Mouse (Mus musculus) adrenal gland, adult 18-20 months (tissue): ENCODE measurements around the gene Npas3. TPM values are rescaled to one million over a fixed set of nuclear protein-coding genes. Genes with fewer than 3 reads are reported as not detected.
A peak's percentile ranks its signal among the peaks of the same experiment; 100 is the strongest.

Source experiments
- DNase-seq, 2 experiments: peaks; one replicate each; pipeline ENCODE4 v3.0.0; 2021 to 2022; ENCODE audit warnings: low spot score in 2 of 2
- total RNA-seq, 2 experiments: library from RNA; stranded (reverse); gene quantifications; 1 replicate in 1 of 2; 2 replicates in 1 of 2; pipeline ENCODE4 v1.2.3; 2021

Npas3 gene
- total RNA-seq, 2 experiments from 2014 or later: 1.1 to 2.1 TPM

- DNase-seq: peak; percentile 52 to 54
These were observed 519.9 kb downstream of the Npas3 start for GRCm38 (mm10) chr12:53768392-53768791.

DNA sequence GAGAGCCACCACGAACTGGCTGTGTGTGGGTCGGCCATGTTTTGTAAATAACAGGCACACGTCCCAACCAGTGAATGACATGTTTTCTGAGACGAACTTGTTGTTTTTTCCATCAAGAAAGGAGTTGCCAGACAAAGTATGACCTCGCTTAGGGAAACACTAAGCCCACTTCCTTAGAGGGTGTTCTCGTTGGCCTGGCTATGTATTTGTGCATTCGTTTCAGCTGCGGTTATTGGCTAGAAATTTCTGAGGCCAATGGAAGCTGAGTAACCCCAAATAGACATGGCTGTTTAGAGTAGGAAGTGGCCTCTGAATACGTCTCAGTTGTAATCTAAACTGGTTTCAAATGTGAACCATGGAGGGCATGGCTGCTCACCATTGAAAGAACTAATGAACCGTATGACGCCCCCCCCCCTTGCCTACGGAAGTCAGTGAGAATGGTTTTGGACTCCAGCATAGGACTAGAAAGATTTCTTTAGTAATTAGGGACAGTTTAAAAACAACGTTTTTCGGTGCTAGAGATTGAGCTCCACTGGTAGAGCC is 523.0 kb downstream of the Npas3 start:
- no peak for DNase-seq

DNA sequence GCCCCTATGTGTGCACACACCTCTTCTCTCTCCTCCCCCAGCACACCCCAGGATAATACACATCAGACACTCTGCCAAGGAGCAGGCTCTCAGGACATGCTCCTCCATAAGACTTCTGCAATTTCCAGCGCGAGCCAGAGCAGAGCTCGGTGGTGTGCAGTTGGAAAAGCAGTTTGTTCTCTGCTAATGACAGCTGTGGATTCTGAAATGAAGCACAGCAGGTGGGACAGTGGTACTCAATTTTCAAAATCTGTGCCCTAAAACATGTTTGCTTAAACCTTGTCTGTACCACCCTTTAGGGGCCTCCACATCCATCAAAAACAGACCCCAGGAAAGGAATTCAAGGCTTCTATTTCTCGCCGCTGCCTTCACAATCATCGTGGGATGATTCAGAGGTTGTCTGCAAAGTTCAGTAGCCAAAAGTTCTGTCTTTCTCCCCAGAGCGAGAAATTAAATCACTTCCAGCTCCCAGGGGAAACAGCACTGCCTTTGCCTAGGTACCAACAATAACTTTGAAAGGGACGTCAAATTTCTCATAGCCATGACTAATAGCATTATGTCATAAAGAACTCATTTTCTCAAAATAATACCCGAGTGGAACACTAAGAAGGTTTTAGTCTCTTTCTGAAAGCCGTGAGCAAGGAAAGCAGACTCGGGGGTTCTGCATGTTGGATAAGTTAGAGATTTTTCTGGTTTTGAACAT is 533.5 kb downstream of the Npas3 start:
- no peak for DNase-seq

- no peak for DNase-seq
These were observed 541.0 kb downstream of the Npas3 start for GRCm38 (mm10) chr12:53789501-53789900.

DNA sequence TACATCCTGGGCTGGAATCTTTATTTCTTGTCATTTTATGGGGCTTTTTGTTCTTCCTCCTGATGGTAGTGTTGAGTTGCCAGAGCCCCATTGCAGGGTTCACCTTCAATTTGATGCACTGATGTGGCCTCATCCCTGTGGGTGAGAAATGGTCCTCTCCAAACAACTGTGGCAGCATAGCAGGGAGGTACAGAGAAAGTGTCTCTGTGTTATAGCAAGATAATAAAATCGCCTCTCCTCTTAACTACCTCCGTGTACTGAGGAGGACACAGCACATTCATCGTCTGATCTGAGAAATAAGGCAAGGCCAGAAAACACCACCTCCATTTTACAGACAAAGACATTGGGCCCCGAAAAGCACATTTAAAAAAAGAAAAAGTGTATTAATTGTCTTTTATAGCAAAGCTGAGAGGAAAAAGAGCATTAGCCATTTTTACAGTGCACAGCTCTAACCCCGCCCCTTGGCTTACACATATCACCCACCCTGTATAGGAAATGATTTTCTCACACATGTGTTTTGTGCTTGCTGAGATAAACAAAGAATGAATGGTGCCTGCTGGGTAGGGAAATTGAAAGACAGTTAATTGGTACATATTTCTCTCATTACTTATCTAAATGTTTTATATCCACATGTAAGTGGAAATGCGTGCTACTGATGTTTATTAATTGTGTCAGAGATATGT is 546.4 kb downstream of the Npas3 start:
- DNase-seq: no peak

- no peak for DNase-seq
These were observed 553.4 kb downstream of the Npas3 start for GRCm38 (mm10) chr12:53801831-53802230.

DNA sequence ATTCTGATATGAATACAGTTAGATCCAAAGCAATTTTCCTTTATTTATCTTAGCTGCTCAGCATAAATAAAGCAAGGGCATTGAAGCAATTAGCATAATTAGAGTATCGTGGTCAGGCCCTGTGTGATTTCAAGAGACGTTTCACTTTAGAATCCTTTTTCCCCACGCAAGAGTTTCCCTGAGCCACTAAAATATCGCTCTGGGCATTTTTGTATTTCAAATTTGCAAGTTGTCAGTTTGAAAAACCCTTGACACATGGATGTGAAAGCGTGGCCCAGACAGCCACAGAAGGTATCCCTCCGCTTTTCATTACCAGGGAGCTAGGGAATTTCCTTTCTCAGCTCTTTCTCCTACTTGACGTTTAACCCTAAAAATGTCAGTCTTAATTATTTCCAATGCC is 553.9 kb downstream of the Npas3 start:
- DNase-seq: no peak

- no peak for DNase-seq
These were observed 561.6 kb downstream of the Npas3 start for GRCm38 (mm10) chr12:53810081-53810480.

DNA sequence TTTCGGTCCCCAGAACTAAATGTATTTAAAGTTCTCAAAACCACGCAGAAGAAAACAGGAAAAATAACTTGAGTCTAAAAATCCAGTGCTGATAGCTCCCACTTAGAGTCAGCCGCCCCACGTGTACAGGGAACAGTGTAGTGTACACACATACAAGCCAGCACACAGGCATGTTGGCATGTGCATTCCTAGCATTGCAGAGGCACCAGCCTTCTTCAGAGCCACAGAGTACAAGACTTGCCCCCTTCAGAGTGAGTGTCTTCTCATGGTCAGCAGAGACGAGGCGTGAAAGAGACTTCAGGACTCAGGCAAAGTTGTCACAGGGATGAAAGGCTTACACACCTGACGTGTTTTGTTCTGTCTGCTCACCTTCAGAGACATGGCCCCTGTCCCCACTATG is 565.8 kb downstream of the Npas3 start:
- DNase-seq: no peak

DNA sequence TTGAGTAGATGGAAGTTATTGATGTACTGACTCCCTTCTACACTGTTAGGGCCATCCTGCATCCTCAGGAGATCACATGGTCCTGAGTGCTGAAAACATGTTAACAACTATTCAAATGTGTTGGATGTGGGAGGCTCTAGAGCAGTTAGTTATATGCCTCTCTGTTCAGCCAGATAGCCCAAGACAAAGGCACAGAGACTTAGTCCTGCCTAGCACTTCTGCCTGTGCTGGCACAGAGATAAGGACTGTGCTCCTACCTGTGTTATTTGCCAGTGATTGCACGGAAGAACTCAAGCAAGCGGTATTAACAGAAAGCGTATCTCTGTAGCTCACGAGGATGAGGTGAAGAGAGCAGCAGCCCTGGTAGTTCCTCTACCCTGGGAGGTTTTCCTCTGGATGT is 571.5 kb downstream of the Npas3 start:
- no peak for DNase-seq

GRCm38 (mm10) chr12:53822881-53823280 is 574.4 kb downstream of the Npas3 start:
- no peak for DNase-seq

DNA sequence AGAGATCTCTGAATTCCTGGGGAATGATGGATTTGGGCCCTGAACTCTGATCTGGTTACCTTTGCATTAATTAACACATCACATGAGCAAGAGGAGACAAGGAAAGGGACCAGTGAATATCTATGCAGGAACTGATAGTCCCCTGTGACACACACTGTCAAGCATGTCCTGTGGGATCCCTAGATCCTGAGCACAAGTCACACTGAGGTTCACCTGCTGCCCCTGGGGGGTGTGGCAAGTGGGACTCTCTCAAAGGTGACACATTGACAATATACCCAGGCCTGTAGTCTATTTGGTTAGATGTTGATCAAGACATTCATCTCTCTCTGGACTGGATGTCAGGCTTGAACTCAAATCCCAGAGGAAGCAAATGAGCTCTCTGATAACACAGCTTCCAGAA is 576.8 kb downstream of the Npas3 start:
- no peak for DNase-seq

- DNase-seq: no peak
These were observed 577.6 kb downstream of the Npas3 start for GRCm38 (mm10) chr12:53825898-53826605.

GRCm38 (mm10) chr12:53826812-53827211 is 578.3 kb downstream of the Npas3 start:
- no peak for DNase-seq

- no peak for DNase-seq
These were observed 584.1 kb downstream of the Npas3 start for GRCm38 (mm10) chr12:53832590-53832989.

GRCm38 (mm10) chr12:53833348-53833747 is 584.9 kb downstream of the Npas3 start:
- no peak for DNase-seq

DNA sequence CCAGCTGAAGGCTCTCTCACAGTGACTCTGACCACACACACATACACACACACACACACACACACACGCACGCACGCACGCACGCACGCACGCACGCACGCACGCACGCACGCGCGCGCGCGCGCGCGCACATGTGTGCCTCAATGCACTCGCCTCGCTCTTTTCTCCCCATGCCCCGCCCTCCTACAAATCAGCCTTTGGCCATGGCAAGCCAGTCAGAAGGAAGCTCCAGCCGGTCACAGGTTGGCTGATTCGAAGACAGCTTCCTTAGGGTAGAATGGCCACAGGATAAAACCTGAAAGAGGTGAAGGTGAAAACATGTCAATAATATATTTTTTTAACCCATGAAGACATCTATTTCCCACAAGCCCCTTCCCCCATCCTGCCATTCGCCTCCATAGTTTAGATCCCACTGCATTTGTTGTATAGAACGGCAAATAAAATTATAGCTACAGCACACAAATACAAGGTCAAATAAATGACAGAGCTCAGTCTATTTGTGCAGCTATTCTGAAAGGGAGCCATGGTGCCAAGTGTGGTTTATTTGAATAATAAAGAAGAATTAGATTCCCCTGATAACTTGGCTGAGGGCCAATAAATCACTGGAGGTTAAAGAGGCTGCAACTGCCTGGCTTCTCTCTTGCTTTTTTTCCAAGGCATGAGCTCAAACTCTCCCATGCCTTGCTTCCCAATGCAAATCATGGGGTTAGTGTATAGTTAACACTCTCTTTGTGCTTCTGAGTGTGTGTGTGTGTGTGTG is 587.7 kb downstream of the Npas3 start:
- no peak for DNase-seq

DNA sequence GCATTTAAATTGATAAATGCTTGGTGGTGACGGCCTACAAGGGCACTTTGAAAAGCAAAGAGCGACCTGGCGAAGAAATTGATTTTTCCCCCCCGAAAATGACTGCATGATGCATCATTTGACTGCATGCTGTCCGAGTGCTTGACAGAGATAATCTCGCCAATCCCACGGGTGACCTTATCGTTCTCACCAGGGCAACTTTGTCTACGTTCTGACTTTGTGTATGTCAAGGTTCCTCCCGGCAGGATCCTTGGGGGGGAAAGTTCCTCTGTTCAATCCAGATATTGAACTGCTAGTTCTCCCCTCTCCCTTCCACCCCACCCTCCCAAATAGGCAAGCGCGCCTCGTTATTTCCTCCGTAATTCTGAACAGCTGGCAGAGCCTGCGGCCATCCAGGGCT is 588.9 kb downstream of the Npas3 start:
- DNase-seq: no peak

- no peak for DNase-seq
These were observed 590.1 kb downstream of the Npas3 start for GRCm38 (mm10) chr12:53838541-53838940.

GRCm38 (mm10) chr12:53841928-53842671 is 593.6 kb downstream of the Npas3 start:
- peak; percentile 24 to 49 for DNase-seq
